Mouse (Mus musculus) lung, postnatal 0 days (tissue): ENCODE results near the gene Pde6d.

Experiments used
- CTCF ChIP-seq: IDR thresholded peaks from 2 replicates; pipeline ENCODE4 v1.5.1; 2016; ENCODE audit warnings: antibody characterized with exemption, mild to moderate bottlenecking
- EP300 ChIP-seq: IDR thresholded peaks from 2 replicates; pipeline ENCODE4 v1.6.1; 2016; ENCODE audit warnings: antibody characterized with exemption, mild to moderate bottlenecking, control low read depth

DNA sequence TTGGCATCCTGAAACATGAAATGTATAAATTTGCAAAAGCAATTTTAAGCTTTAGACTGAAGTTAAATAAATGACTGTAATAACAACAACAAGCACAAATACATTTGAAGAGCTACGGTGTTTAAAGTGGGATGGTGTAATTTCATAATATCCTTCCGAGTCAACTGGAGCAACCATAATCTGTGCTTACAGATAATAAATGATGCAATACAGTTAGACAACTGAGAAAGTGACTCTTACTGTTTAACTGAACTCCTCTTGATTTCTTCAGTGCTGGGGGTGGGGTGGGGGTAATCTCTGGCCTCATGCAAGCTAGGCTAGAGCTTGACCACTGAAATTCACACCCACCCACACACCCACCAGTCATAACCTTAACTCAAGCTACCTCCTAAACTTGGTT, 11.0 kb downstream of the Pde6d start:
- no peak for TF ChIP-seq CTCF
- TF ChIP-seq EP300: no peak
